Mouse (Mus musculus) midbrain, embryonic 11.5 days (tissue): ENCODE measurements at regions not wholly inside any gene's neighbourhood (a gene's known extent, or its start where the extent isn't known, plus 50 kb on each side); places are given as distances from the start of the nearest gene placed in this dataset.

ENCODE experiments used
- ATAC-seq: fragments of 200-750 bp; cut with Nextera tagmentation; 2 replicates; pipeline ENCODE4 v1.8.0; 2017; ENCODE audit warnings: moderate TSS enrichment, moderate library complexity; ENCODE audit not compliant: low FRiP score
- DNase-seq: peaks from one replicate; pipeline ENCODE4 v3.0.0; 2015; ENCODE audit warnings: low spot score; ENCODE audit errors: missing footprints
- H3K27ac ChIP-seq: fragments of 300-500 bp; sonication (generic); 2 replicates; pipeline ENCODE4 v1.5.1; 2014; ENCODE audit warnings: low read depth, low read length
- H3K27me3 ChIP-seq: fragments of 300-500 bp; sonication (generic); 2 replicates; pipeline ENCODE4 v1.6.1; 2014; ENCODE audit warnings: mild to moderate bottlenecking, low read length, moderate library complexity, mixed read lengths; ENCODE audit not compliant: control insufficient read depth, insufficient read depth
- H3K36me3 ChIP-seq: fragments of 300-500 bp; sonication (generic); 2 replicates; pipeline ENCODE4 v1.6.1; 2014; ENCODE audit warnings: mild to moderate bottlenecking, low read length, moderate library complexity, mixed read lengths; ENCODE audit not compliant: control insufficient read depth, insufficient read depth
- H3K4me1 ChIP-seq: fragments of 300-500 bp; sonication (generic); 2 replicates; pipeline ENCODE4 v1.6.1; 2014; ENCODE audit warnings: low read length; ENCODE audit not compliant: control insufficient read depth, insufficient read depth
- H3K4me2 ChIP-seq: fragments of 300-500 bp; sonication (generic); 2 replicates; pipeline ENCODE4 v1.6.1; 2014; ENCODE audit warnings: mild to moderate bottlenecking, moderate library complexity
- H3K4me3 ChIP-seq: fragments of 300-500 bp; sonication (generic); 2 replicates; pipeline ENCODE4 v1.5.1; 2014; ENCODE audit warnings: low read depth, low read length
- H3K9ac ChIP-seq: fragments of 300-500 bp; sonication (generic); 2 replicates; pipeline ENCODE4 v1.6.1; 2014; ENCODE audit warnings: low read length
- H3K9me3 ChIP-seq: fragments of 300-500 bp; sonication (generic); 2 replicates; pipeline ENCODE4 v1.6.1; 2016; ENCODE audit warnings: low read length; ENCODE audit not compliant: control insufficient read depth
- WGBS: fragments of 180-500 bp; shearing (Covaris S2); extraction: QIAGEN DNeasy Blood & Tissue Kit; methylation state at CpG from one replicate; pipeline ENCODE4 v1.1.7; 2014; 5-methylcytosine and 5-hydroxymethylcytosine counted together

DNA sequence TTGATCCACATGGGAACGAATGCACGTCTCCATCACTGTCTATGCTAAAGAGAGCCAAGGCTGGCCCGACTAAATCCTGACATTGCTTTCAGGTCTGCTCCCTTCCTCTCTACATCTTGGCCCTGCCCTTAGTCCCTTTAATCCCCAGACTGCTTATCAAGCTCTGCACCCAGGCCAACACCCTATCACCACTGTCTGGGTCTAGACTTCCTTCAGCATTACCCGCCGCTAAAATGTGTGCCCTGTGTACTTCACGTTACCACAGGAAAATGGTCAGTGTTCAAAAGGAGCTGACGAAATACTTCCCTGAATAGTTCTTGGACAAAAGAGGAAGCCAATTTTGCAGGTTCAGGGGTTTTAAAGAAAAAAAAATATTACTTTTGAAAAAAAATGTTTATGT lies 100.0 kb upstream of the Thbs1 start:
- Histone ChIP-seq H3K27ac (no peak overlapping the region), H3K9ac (no peak overlapping the region), H3K4me3 (no peak overlapping the region), H3K36me3 (no peaks in the 10 kb centered on the region), H3K4me1 (no peaks in the 10 kb centered on the region), H3K4me2 (no peak overlapping the region), H3K27me3 (no peaks in the 10 kb centered on the region), H3K9me3 (no peaks in the 10 kb centered on the region)
- ATAC-seq (no peak), DNase-seq (peak; percentile 49)
- 88% methylated on average over 7 of the region's 7 CpGs for WGBS

GRCm38 (mm10) chr2:118012211-118012610 lies 99.5 kb upstream of the Thbs1 start:
- no peaks in the 10 kb centered on the region for H3K9me3 ChIP-seq
- no peaks in the 10 kb centered on the region for H3K4me1 ChIP-seq
- no peaks in the 10 kb centered on the region for H3K27me3 ChIP-seq
- H3K27ac ChIP-seq = no peak overlapping the region
- ATAC-seq (no peak), DNase-seq (peak; percentile 2)
- no peak overlapping the region for H3K4me2 ChIP-seq
- no peak overlapping the region for H3K9ac ChIP-seq
- H3K36me3 ChIP-seq = no peaks in the 10 kb centered on the region
- H3K4me3 ChIP-seq = no peak overlapping the region
- 84% methylated on average over 3 of the region's 3 CpGs for WGBS

DNA sequence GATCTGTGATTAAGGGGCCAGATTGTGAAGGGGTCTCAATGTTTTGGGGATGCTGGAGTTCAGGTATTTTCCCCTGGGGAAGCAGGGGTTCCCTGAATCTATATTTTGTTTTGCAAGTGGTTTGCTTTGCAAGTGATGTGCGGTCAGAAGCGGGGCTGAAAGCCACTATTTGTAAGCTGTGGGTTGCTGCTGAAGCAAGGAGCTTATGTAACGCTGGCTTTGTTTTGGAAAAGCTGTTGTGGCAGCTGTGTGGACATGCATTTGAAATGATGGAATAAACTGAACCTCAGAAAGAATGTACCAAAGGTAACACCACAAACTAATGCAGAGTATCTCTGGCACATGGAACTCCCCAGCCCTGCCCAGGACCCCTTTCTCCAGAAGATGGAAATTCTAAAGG lies 98.5 kb upstream of the Thbs1 start:
- no peaks in the 10 kb centered on the region for H3K36me3 ChIP-seq
- no peaks in the 10 kb centered on the region for H3K27me3 ChIP-seq
- no peak overlapping the region for H3K4me2 ChIP-seq
- H3K27ac ChIP-seq = no peak overlapping the region
- H3K9me3 ChIP-seq = no peaks in the 10 kb centered on the region
- DNase-seq (no peak), ATAC-seq (no peak)
- WGBS = 86% methylated on average over 3 of the region's 3 CpGs
- no peaks in the 10 kb centered on the region for H3K4me1 ChIP-seq
- no peak overlapping the region for H3K4me3 ChIP-seq
- H3K9ac ChIP-seq = no peak overlapping the region

DNA sequence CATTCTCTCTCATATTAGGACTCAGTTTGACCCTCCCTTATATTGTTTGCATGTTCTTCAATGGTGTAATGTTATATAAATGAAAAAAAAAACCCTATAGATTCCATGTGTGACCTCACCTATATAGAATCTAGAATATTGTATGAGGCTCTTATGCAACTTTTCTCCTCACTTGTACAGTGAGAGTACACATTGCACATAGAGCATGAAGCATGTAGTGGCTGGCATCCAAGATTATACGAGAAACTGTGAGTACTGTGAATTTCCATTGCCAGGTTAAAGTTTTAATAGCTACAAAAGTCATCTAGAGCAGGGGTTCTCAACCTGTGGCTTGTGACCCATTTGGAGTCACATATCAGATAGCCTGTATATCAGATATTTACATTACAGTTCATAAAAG lies 96.5 kb upstream of the Thbs1 start:
- Histone ChIP-seq H3K4me3 (no peak overlapping the region), H3K9ac (no peak overlapping the region), H3K4me1 (no peaks in the 10 kb centered on the region), H3K27me3 (no peaks in the 10 kb centered on the region), H3K4me2 (no peak overlapping the region), H3K27ac (no peak overlapping the region), H3K36me3 (no peaks in the 10 kb centered on the region), H3K9me3 (no peaks in the 10 kb centered on the region)
- DNase-seq (no peak), ATAC-seq (no peak)
- 92% methylated on average over 1 of the region's 1 CpGs for WGBS

DNA sequence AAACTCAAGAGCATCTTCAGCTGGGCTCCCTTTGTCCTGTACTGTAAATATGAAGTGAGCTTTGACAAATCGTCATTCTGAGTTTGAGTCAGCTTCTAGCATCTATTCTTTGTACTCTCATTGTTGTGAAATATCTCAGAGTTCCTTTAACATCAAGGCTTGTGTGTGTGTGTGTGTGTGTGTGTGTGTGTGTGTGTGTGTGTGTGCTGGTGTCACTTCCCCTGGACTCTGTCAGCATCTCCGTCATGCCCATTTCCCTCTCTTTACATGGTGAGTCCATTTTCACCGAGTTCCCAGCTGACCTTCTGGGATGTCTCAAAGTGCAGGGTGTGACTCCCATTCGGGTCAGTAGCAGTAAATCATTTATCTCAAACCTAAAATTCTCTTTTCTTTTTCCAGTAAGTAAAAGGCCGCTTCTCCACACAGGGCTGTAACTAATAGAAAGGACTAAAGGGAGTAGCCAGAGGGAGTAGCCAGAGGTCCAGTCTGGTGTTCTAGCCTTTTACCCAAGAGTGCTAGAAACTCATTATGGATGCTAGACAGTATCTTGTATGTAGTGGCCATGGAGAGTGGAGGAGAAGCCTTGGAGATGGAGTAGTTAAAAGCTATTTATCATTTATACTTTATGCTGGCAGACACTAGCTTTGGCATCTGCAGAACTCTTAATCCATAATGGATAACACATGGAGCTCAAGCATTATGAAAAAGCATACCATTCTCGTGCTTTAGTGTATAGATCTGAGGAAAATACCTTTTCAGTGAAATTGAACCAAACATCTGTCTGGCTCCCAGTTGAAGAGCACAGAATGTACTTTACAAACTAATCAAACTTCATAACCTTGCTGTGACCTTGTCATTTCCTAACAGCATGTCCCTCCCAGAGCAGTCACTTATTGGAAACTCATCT lies 85.6 kb upstream of the Thbs1 start:
- Histone ChIP-seq H3K9ac (no peak overlapping the region), H3K27ac (no peak overlapping the region), H3K4me3 (no peak overlapping the region), H3K4me2 (no peak overlapping the region), H3K4me1 (no peaks in the 10 kb centered on the region), H3K27me3 (no peaks in the 10 kb centered on the region), H3K9me3 (no peaks in the 10 kb centered on the region), H3K36me3 (no peaks in the 10 kb centered on the region)
- DNase-seq = peak; percentile 41
- 87% methylated on average over 6 of the region's 6 CpGs for whole genome bisulfite sequencing
- no peak for ATAC-seq

DNA sequence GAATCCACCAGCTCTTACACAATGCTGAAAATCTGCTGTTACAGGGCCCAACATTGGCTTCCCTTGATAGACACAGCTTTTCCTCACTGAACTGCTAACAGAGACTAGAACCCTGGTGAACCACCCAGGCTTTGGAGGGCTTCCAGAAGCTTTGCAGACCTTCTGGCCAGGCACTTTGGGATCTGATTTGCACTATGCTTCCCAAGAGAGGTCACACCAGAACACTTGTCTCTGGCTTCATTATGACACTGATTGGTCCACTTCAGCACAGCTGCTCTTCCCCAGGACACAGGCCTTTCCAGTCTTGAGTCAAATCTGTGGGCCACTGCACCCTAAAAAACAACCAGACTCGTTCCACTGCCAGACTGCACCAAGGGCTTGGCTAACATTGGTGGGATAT lies 82.8 kb upstream of the Thbs1 start:
- Histone ChIP-seq H3K9me3 (no peaks in the 10 kb centered on the region), H3K4me2 (no peak overlapping the region), H3K9ac (no peak overlapping the region), H3K36me3 (no peaks in the 10 kb centered on the region), H3K4me3 (no peak overlapping the region), H3K4me1 (no peaks in the 10 kb centered on the region), H3K27me3 (no peaks in the 10 kb centered on the region), H3K27ac (no peak overlapping the region)
- ATAC-seq = no peak
- peak; percentile 67 for DNase-seq
- 65% methylated on average over 1 of the region's 1 CpGs for WGBS

GRCm38 (mm10) chr2:118029470-118030108 lies 82.1 kb upstream of the Thbs1 start:
- 66% methylated on average over 1 of the region's 1 CpGs for WGBS
- no peaks in the 10 kb centered on the region for H3K4me1 ChIP-seq
- ATAC-seq (no peak), DNase-seq (peak; percentile 71)
- H3K9me3 ChIP-seq = no peaks in the 10 kb centered on the region
- H3K4me2 ChIP-seq = no peak overlapping the region
- no peak overlapping the region for H3K27ac ChIP-seq
- H3K9ac ChIP-seq = no peak overlapping the region
- no peaks in the 10 kb centered on the region for H3K36me3 ChIP-seq
- no peaks in the 10 kb centered on the region for H3K27me3 ChIP-seq
- no peak overlapping the region for H3K4me3 ChIP-seq

DNA sequence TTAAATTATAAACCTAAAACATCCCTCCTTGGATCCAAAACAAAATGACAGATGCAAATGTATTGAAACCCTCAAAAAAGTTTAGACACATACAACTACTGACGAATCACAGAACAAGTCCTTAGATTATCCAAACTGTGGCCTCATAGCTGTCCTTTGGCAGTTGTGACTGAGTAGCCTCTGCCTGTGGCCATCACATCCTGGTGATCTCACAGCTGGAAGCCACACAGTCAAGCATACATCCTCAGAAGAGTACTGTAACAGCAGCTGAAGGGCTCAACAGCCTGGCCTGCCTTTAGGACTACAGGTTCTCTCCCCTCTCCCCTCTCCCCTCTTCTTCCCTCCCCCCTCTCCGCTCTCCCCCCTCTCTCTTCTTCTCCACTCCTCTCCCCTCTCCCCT lies 80.0 kb upstream of the Thbs1 start:
- DNase-seq = no peak
- Histone ChIP-seq H3K9me3 (no peaks in the 10 kb centered on the region), H3K36me3 (no peaks in the 10 kb centered on the region), H3K27me3 (no peaks in the 10 kb centered on the region), H3K27ac (no peak overlapping the region), H3K4me3 (no peak overlapping the region), H3K9ac (no peak overlapping the region), H3K4me1 (no peaks in the 10 kb centered on the region), H3K4me2 (no peak overlapping the region)
- no peak for ATAC-seq
- WGBS = 91% methylated on average over 2 of the region's 2 CpGs

- Histone ChIP-seq H3K27me3 (no peaks in the 10 kb centered on the region), H3K4me2 (no peak overlapping the region), H3K4me3 (no peak overlapping the region), H3K9ac (no peak overlapping the region), H3K4me1 (no peaks in the 10 kb centered on the region), H3K9me3 (no peaks in the 10 kb centered on the region), H3K36me3 (no peaks in the 10 kb centered on the region), H3K27ac (no peak overlapping the region)
- DNase-seq (peak; percentile 33), ATAC-seq (no peak)
- 88% methylated on average over 4 of the region's 4 CpGs for WGBS
Measured at GRCm38 (mm10) chr2:118033377-118033776, 78.3 kb upstream of the Thbs1 start.
